Mouse (Mus musculus) urinary bladder, postnatal 4 days (tissue): ENCODE data around the gene Tldc2.

ENCODE experiments used
- DNase-seq, 2 experiments: peaks; one replicate each; pipeline ENCODE4 v3.0.0; 2021 to 2022; ENCODE audit warnings: low spot score in 2 of 2

Tldc2 gene

GRCm38 (mm10) chr2:157086796-157087195 is at the start of gene Tldc2:
Tldc2 (plus strand) TSS chr2:157087055.
- no peak for DNase-seq

- DNase-seq, result no peak
Observed at GRCm38 (mm10) chr2:157037303-157037702, 49.6 kb upstream of the Tldc2 start.

- no peak for DNase-seq
Observed at GRCm38 (mm10) chr2:157039900-157040648, 46.8 kb upstream of the Tldc2 start.

- DNase-seq, result no peak
Observed at GRCm38 (mm10) chr2:157040649-157041046, 46.2 kb upstream of the Tldc2 start.

- DNase-seq, result no peak
Observed at GRCm38 (mm10) chr2:157041421-157041820, 45.4 kb upstream of the Tldc2 start.

GRCm38 (mm10) chr2:157043556-157043955 is 43.3 kb upstream of the Tldc2 start:
- DNase-seq, result no peak

- DNase-seq, result no peak
Observed at GRCm38 (mm10) chr2:157043987-157044386, 42.9 kb upstream of the Tldc2 start.

- DNase-seq, result no peak
Observed at GRCm38 (mm10) chr2:157045932-157046331, 40.9 kb upstream of the Tldc2 start.

GRCm38 (mm10) chr2:157046956-157047355 is 39.9 kb upstream of the Tldc2 start:
- no peak for DNase-seq

- no peak for DNase-seq
Observed at GRCm38 (mm10) chr2:157048395-157049181, 38.3 kb upstream of the Tldc2 start.

GRCm38 (mm10) chr2:157049831-157050243 is 37.0 kb upstream of the Tldc2 start:
- no peak for DNase-seq

GRCm38 (mm10) chr2:157052448-157052847 is 34.4 kb upstream of the Tldc2 start:
- no peak for DNase-seq

GRCm38 (mm10) chr2:157053124-157053523 is 33.7 kb upstream of the Tldc2 start:
- DNase-seq, result no peak

- DNase-seq, result no peak
Observed at GRCm38 (mm10) chr2:157053787-157054186, 33.1 kb upstream of the Tldc2 start.

- DNase-seq, result no peak
Observed at GRCm38 (mm10) chr2:157054297-157054696, 32.6 kb upstream of the Tldc2 start.

GRCm38 (mm10) chr2:157054816-157055215 is 32.0 kb upstream of the Tldc2 start:
- DNase-seq, result no peak

GRCm38 (mm10) chr2:157055721-157056120 is 31.1 kb upstream of the Tldc2 start:
- DNase-seq, result no peak

GRCm38 (mm10) chr2:157057186-157057585 is 29.7 kb upstream of the Tldc2 start:
- DNase-seq, result no peak

GRCm38 (mm10) chr2:157057758-157058157 is 29.1 kb upstream of the Tldc2 start:
- DNase-seq, result no peak

GRCm38 (mm10) chr2:157058342-157058998 is 28.4 kb upstream of the Tldc2 start:
- peak; percentile 73 to 83 for DNase-seq

GRCm38 (mm10) chr2:157059166-157059565 is 27.7 kb upstream of the Tldc2 start:
- no peak for DNase-seq

- no peak for DNase-seq
Observed at GRCm38 (mm10) chr2:157060037-157060436, 26.8 kb upstream of the Tldc2 start.
